Mouse (Mus musculus): ENCODE measurements around the gene Agbl4. TPM values are rescaled to one million over a fixed set of nuclear protein-coding genes. Genes with fewer than 3 reads are reported as not detected.

Agbl4 gene
- polyA plus RNA-seq, 1 experiment from 2014 or later = 0.97 TPM

DNA sequence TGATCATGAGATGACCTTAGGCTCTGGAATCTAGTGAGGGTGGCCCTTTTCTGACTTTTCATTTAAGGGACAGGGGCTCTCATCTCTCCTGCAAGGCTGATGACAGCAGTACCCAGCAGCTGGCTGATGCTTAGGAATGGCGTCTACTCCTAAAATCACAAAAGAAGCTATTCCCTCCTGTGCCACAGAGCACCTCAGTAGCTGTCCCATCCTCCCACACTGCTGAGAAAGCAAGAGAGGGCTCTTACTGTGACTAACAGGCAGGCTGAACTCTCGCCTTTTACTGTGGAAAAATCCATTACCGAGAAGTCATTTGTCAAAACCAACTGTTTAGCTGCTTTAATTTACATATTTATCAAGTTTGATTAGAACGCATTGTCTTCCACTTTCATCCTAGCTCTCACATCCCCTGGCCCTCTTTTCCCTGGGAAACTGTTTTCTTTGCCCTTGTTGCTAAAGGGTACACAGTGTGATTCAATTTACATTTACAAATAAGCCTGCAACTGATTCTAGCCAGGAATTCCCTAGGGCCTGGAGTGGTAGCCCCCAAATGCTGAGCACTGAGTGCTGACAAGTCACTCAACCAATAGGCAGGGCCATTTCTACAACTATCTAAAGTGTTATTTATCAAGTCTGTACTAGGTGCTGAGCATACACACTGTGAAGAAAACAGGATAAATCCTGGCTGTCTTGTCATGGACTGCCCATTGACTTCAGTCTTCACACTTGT lies 1119.8 kb downstream of the Agbl4 start:
- WGBS = 36% methylated on average over 4 of the region's 4 CpGs
- H3K4me1 ChIP-seq (replicated peaks; ENCODE audit: control insufficient read depth, insufficient read depth, low read length) = no peaks in the 10 kb centered on the region
- ATAC-seq (ENCODE audit: low read depth) = no peak
- no peak overlapping the region for H3K9ac ChIP-seq (ENCODE audit: low read length)
- H3K9me3 ChIP-seq (ENCODE audit: control insufficient read depth, low read length) = no peaks in the 10 kb centered on the region
- H3K27ac ChIP-seq (ENCODE audit: low read length) = no peak overlapping the region
- no peak overlapping the region for H3K4me2 ChIP-seq (ENCODE audit: low read depth, low read length)
- H3K4me3 ChIP-seq (ENCODE audit: low read length) = no peak overlapping the region
- no peaks in the 10 kb centered on the region for H3K27me3 ChIP-seq (ENCODE audit: control insufficient read depth, insufficient read depth, low read depth, low read length)
- H3K36me3 ChIP-seq (ENCODE audit: control insufficient read depth, insufficient read depth, low read length) = no peaks in the 10 kb centered on the region

GRCm38 (mm10) chr4:111518191-111518590 lies 1120.7 kb downstream of the Agbl4 start:
- H3K9me3 ChIP-seq (ENCODE audit: control insufficient read depth, low read length) = no peaks in the 10 kb centered on the region
- H3K36me3 ChIP-seq (ENCODE audit: control insufficient read depth, insufficient read depth, low read length) = no peaks in the 10 kb centered on the region
- 88% methylated on average over 4 of the region's 4 CpGs for WGBS
- H3K27ac ChIP-seq (ENCODE audit: low read length) = no peak overlapping the region
- no peaks in the 10 kb centered on the region for H3K27me3 ChIP-seq (ENCODE audit: control insufficient read depth, insufficient read depth, low read depth, low read length)
- no peak overlapping the region for H3K4me2 ChIP-seq (ENCODE audit: low read depth, low read length)
- ATAC-seq (ENCODE audit: low read depth) = no peak
- H3K9ac ChIP-seq (ENCODE audit: low read length) = no peak overlapping the region
- no peaks in the 10 kb centered on the region for H3K4me1 ChIP-seq (replicated peaks; ENCODE audit: control insufficient read depth, insufficient read depth, low read length)
- H3K4me3 ChIP-seq (ENCODE audit: low read length) = no peak overlapping the region

DNA sequence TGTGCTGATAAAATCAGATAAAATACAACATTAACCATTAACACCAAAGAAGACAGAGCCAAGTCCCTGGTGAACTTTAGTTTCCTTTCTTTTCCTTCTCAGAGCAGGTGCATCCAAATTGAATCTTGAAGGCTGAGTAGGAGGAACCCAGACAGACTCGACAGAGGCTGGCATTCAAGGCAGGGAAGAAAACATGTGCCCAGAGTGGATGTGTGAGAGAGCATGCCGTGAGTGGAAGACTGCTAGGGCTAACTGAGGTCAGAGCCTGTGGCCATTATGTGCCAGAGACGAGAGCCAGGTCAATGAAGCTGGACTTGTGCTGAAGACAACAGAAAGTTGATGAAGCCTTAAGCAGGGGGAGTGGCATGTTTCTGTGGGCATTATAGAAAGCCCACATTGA lies 1121.8 kb downstream of the Agbl4 start:
- Histone ChIP-seq H3K4me1 (replicated peaks; ENCODE audit: control insufficient read depth, insufficient read depth, low read length) (no peaks in the 10 kb centered on the region), H3K4me3 (ENCODE audit: low read length) (no peak overlapping the region), H3K9ac (ENCODE audit: low read length) (no peak overlapping the region), H3K27me3 (ENCODE audit: control insufficient read depth, insufficient read depth, low read depth, low read length) (no peaks in the 10 kb centered on the region), H3K36me3 (ENCODE audit: control insufficient read depth, insufficient read depth, low read length) (no peaks in the 10 kb centered on the region), H3K4me2 (ENCODE audit: low read depth, low read length) (no peak overlapping the region), H3K9me3 (ENCODE audit: control insufficient read depth, low read length) (no peaks in the 10 kb centered on the region), H3K27ac (ENCODE audit: low read length) (no peak overlapping the region)
- WGBS = 63% methylated on average over 3 of the region's 3 CpGs
- ATAC-seq (ENCODE audit: low read depth) = no peak

DNA sequence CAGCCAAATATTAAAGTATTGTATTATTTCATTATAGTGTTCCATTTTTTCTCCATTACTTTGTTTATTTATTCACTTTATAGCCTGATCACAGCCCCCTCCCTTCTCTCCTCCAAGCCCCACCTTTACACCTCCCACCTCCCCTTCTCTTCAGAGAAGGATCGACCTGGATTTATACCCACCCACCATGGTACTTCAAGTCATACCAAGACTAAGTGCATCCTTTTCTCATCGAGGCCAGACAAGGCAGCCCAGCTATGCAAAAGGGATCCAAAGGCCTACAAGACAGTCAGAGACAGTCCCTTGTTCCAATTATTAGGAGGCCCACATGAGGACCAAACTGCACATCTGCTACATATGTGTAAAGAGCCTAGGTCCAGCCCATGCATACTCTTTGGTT lies 1122.5 kb downstream of the Agbl4 start:
- Histone ChIP-seq H3K9me3 (ENCODE audit: control insufficient read depth, low read length) (no peaks in the 10 kb centered on the region), H3K4me3 (ENCODE audit: low read length) (no peak overlapping the region), H3K36me3 (ENCODE audit: control insufficient read depth, insufficient read depth, low read length) (no peaks in the 10 kb centered on the region), H3K4me2 (ENCODE audit: low read depth, low read length) (no peak overlapping the region), H3K9ac (ENCODE audit: low read length) (no peak overlapping the region), H3K4me1 (replicated peaks; ENCODE audit: control insufficient read depth, insufficient read depth, low read length) (no peaks in the 10 kb centered on the region), H3K27me3 (ENCODE audit: control insufficient read depth, insufficient read depth, low read depth, low read length) (no peaks in the 10 kb centered on the region), H3K27ac (ENCODE audit: low read length) (no peak overlapping the region)
- 76% methylated on average over 2 of the region's 2 CpGs for WGBS
- ATAC-seq (ENCODE audit: low read depth) = no peak

- Histone ChIP-seq H3K9ac (ENCODE audit: low read length) (no peak overlapping the region), H3K27me3 (ENCODE audit: control insufficient read depth, insufficient read depth, low read depth, low read length) (no peaks in the 10 kb centered on the region), H3K27ac (ENCODE audit: low read length) (no peak overlapping the region), H3K4me1 (replicated peaks; ENCODE audit: control insufficient read depth, insufficient read depth, low read length) (no peaks in the 10 kb centered on the region), H3K36me3 (ENCODE audit: control insufficient read depth, insufficient read depth, low read length) (no peaks in the 10 kb centered on the region), H3K9me3 (ENCODE audit: control insufficient read depth, low read length) (no peaks in the 10 kb centered on the region), H3K4me3 (ENCODE audit: low read length) (no peak overlapping the region), H3K4me2 (ENCODE audit: low read depth, low read length) (no peak overlapping the region)
- no peak for ATAC-seq (ENCODE audit: low read depth)
- WGBS = 53% methylated on average over 2 of the region's 2 CpGs
Observed at GRCm38 (mm10) chr4:111522974-111523373, 1125.5 kb downstream of the Agbl4 start.

GRCm38 (mm10) chr4:111528961-111529360 lies 1131.5 kb downstream of the Agbl4 start:
- no peaks in the 10 kb centered on the region for H3K9me3 ChIP-seq (ENCODE audit: control insufficient read depth, low read length)
- H3K36me3 ChIP-seq (ENCODE audit: control insufficient read depth, insufficient read depth, low read length) = no peaks in the 10 kb centered on the region
- H3K27ac ChIP-seq (ENCODE audit: low read length) = no peak overlapping the region
- H3K4me3 ChIP-seq (ENCODE audit: low read length) = no peak overlapping the region
- H3K27me3 ChIP-seq (ENCODE audit: control insufficient read depth, insufficient read depth, low read depth, low read length) = no peaks in the 10 kb centered on the region
- no peak overlapping the region for H3K4me2 ChIP-seq (ENCODE audit: low read depth, low read length)
- no peak for ATAC-seq (ENCODE audit: low read depth)
- no peak overlapping the region for H3K9ac ChIP-seq (ENCODE audit: low read length)
- no peaks in the 10 kb centered on the region for H3K4me1 ChIP-seq (replicated peaks; ENCODE audit: control insufficient read depth, insufficient read depth, low read length)
- WGBS = 47% methylated on average over 6 of the region's 6 CpGs

GRCm38 (mm10) chr4:111529996-111530395 lies 1132.5 kb downstream of the Agbl4 start:
- H3K27me3 ChIP-seq (ENCODE audit: control insufficient read depth, insufficient read depth, low read depth, low read length) = no peaks in the 10 kb centered on the region
- no peak overlapping the region for H3K4me2 ChIP-seq (ENCODE audit: low read depth, low read length)
- 64% methylated on average over 4 of the region's 4 CpGs for WGBS
- H3K4me1 ChIP-seq (replicated peaks; ENCODE audit: control insufficient read depth, insufficient read depth, low read length) = no peaks in the 10 kb centered on the region
- no peaks in the 10 kb centered on the region for H3K9me3 ChIP-seq (ENCODE audit: control insufficient read depth, low read length)
- H3K4me3 ChIP-seq (ENCODE audit: low read length) = no peak overlapping the region
- no peak overlapping the region for H3K9ac ChIP-seq (ENCODE audit: low read length)
- no peak for ATAC-seq (ENCODE audit: low read depth)
- no peaks in the 10 kb centered on the region for H3K36me3 ChIP-seq (ENCODE audit: control insufficient read depth, insufficient read depth, low read length)
- H3K27ac ChIP-seq (ENCODE audit: low read length) = no peak overlapping the region

- Histone ChIP-seq H3K9me3 (ENCODE audit: control insufficient read depth, low read length) (no peaks in the 10 kb centered on the region), H3K9ac (ENCODE audit: low read length) (no peak overlapping the region), H3K27ac (ENCODE audit: low read length) (no peak overlapping the region), H3K4me1 (replicated peaks; ENCODE audit: control insufficient read depth, insufficient read depth, low read length) (no peaks in the 10 kb centered on the region), H3K4me2 (ENCODE audit: low read depth, low read length) (no peak overlapping the region), H3K4me3 (ENCODE audit: low read length) (no peak overlapping the region), H3K36me3 (ENCODE audit: control insufficient read depth, insufficient read depth, low read length) (no peaks in the 10 kb centered on the region), H3K27me3 (ENCODE audit: control insufficient read depth, insufficient read depth, low read depth, low read length) (no peaks in the 10 kb centered on the region)
- 72% methylated on average over 2 of the region's 2 CpGs for WGBS
- no peak for ATAC-seq (ENCODE audit: low read depth)
Observed at GRCm38 (mm10) chr4:111530537-111530936, 1133.1 kb downstream of the Agbl4 start.

DNA sequence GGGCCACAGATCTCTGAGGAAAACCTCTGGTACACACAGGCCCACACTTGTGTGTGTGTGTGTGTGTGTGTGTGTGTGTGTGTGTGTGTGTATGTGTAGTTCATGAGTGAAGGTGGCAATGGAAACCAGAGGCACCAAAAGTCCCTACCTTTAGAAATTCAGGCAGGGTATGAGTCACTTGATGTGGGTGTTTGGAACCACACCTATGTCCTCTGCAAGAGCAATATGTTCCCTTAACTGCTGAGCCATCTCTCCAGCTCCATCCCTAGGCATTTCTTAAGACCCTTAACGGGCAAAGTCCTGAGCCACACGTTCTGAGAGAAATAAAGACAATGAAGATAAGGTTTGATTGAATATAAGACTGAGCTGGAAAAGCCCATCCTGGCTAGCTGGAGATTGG lies 1147.2 kb downstream of the Agbl4 start:
- Histone ChIP-seq H3K9me3 (ENCODE audit: control insufficient read depth, low read length) (no peaks in the 10 kb centered on the region), H3K27ac (ENCODE audit: low read length) (no peak overlapping the region), H3K27me3 (ENCODE audit: control insufficient read depth, insufficient read depth, low read depth, low read length) (no peaks in the 10 kb centered on the region), H3K4me2 (ENCODE audit: low read depth, low read length) (no peak overlapping the region), H3K4me3 (ENCODE audit: low read length) (no peak overlapping the region), H3K4me1 (replicated peaks; ENCODE audit: control insufficient read depth, insufficient read depth, low read length) (no peaks in the 10 kb centered on the region), H3K9ac (ENCODE audit: low read length) (no peak overlapping the region), H3K36me3 (ENCODE audit: control insufficient read depth, insufficient read depth, low read length) (no peaks in the 10 kb centered on the region)
- no peak for ATAC-seq (ENCODE audit: low read depth)
- WGBS = 70% methylated on average over 2 of the region's 2 CpGs

- H3K27ac ChIP-seq (ENCODE audit: low read length) = no peak overlapping the region
- H3K27me3 ChIP-seq (ENCODE audit: control insufficient read depth, insufficient read depth, low read depth, low read length) = no peaks in the 10 kb centered on the region
- H3K9me3 ChIP-seq (ENCODE audit: control insufficient read depth, low read length) = no peaks in the 10 kb centered on the region
- no peaks in the 10 kb centered on the region for H3K36me3 ChIP-seq (ENCODE audit: control insufficient read depth, insufficient read depth, low read length)
- H3K4me1 ChIP-seq (replicated peaks; ENCODE audit: control insufficient read depth, insufficient read depth, low read length) = no peaks in the 10 kb centered on the region
- no peak overlapping the region for H3K4me3 ChIP-seq (ENCODE audit: low read length)
- no peak overlapping the region for H3K4me2 ChIP-seq (ENCODE audit: low read depth, low read length)
- 80% methylated on average over 7 of the region's 7 CpGs for WGBS
- H3K9ac ChIP-seq (ENCODE audit: low read length) = no peak overlapping the region
- no peak for ATAC-seq (ENCODE audit: low read depth)
Observed at GRCm38 (mm10) chr4:111546009-111546408, 1148.5 kb downstream of the Agbl4 start.

Data from lung, embryonic 16.5 days (tissue).